Mouse (Mus musculus) stomach, embryonic 16.5 days (tissue): ENCODE measurements around the gene Crxos. TPM values are rescaled to one million over a fixed set of nuclear protein-coding genes. Genes with fewer than 3 reads are reported as not detected.
A peak's percentile ranks its signal among the peaks of the same experiment; 100 is the strongest.

ENCODE experiments used
- ATAC-seq: fragments of 200-750 bp; cut with Nextera tagmentation; 2 replicates; pipeline ENCODE4 v1.8.0; 2017; ENCODE audit warnings: moderate number of reproducible peaks, moderate TSS enrichment; ENCODE audit not compliant: insufficient read depth, low FRiP score
- H3K27ac ChIP-seq: fragments of 300-500 bp; sonication (generic); 2 replicates; pipeline ENCODE4 v1.5.1; 2014; ENCODE audit warnings: low read length
- H3K27me3 ChIP-seq: fragments of 300-500 bp; sonication (generic); 2 replicates; pipeline ENCODE4 v1.6.1; 2014; ENCODE audit warnings: low read length, control low read depth, mixed read lengths; ENCODE audit not compliant: control insufficient read depth, insufficient read depth
- H3K36me3 ChIP-seq: fragments of 300-500 bp; sonication (generic); 2 replicates; pipeline ENCODE4 v1.6.1; 2014; ENCODE audit warnings: low read length; ENCODE audit not compliant: control insufficient read depth, insufficient read depth
- H3K4me1 ChIP-seq: fragments of 300-500 bp; sonication (generic); 2 replicates; pipeline ENCODE4 v1.6.1; 2014; ENCODE audit warnings: low read length, control low read depth, mixed read lengths; ENCODE audit not compliant: control insufficient read depth, insufficient read depth
- H3K4me2 ChIP-seq: fragments of 300-500 bp; sonication (generic); 2 replicates; pipeline ENCODE4 v1.6.1; 2014; ENCODE audit warnings: low read depth, low read length, mixed read lengths
- H3K4me3 ChIP-seq: fragments of 300-500 bp; sonication (generic); replicated peaks from 2 replicates; pipeline ENCODE4 v1.5.1; 2014; ENCODE audit warnings: mild to moderate bottlenecking, low read length
- H3K9ac ChIP-seq: fragments of 300-500 bp; sonication (generic); 2 replicates; pipeline ENCODE4 v1.6.1; 2014; ENCODE audit warnings: low read length
- H3K9me3 ChIP-seq: fragments of 300-500 bp; sonication (generic); replicated peaks from 2 replicates; pipeline ENCODE4 v1.6.1; 2016; ENCODE audit warnings: low read length, control low read depth; ENCODE audit not compliant: control insufficient read depth
- whole genome bisulfite sequencing: fragments of 180-500 bp; shearing (Covaris S2); extraction: QIAGEN DNeasy Blood & Tissue Kit; methylation state at CpG from one replicate; pipeline ENCODE4 v1.1.7; 2014; 5-methylcytosine and 5-hydroxymethylcytosine counted together
- polyA plus RNA-seq: library from polyadenylated mRNA; unstranded; fragments of >200 nt; fragmentation: Nextera tagmentation; extraction: Ambion mirVana; gene quantifications from 2 replicates; pipeline ENCODE4 v1.2.1, GENCODE M21; 2015

Gene Crxos
- polyA plus RNA-seq, 1 experiment from 2014 or later, result not detected

- no peak overlapping the region for H3K9ac ChIP-seq
- no peak overlapping the region for H3K27ac ChIP-seq
- H3K4me1 ChIP-seq, result peaks cover 10% of the 10 kb centered on the region
- H3K4me2 ChIP-seq, result no peak overlapping the region
- H3K4me3 ChIP-seq, result no peak overlapping the region
- H3K9me3 ChIP-seq, result no peaks in the 10 kb centered on the region
- peaks cover 14% of the 10 kb centered on the region; the same call in 1 of the 2 replicates for H3K36me3 ChIP-seq
- ATAC-seq, result no peak
- 77% methylated on average over 3 of the region's 3 CpGs for WGBS
- no peaks in the 10 kb centered on the region for H3K27me3 ChIP-seq
Measured at GRCm38 (mm10) chr7:15916134-15916723, 33.8 kb downstream of the Crxos start.

- Histone ChIP-seq H3K4me1 (peaks cover 12% of the 10 kb centered on the region), H3K9ac (no peak overlapping the region), H3K36me3 (peaks cover 14% of the 10 kb centered on the region; the same call in 1 of the 2 replicates), H3K4me3 (no peak overlapping the region), H3K9me3 (no peaks in the 10 kb centered on the region), H3K27ac (no peak overlapping the region), H3K27me3 (no peaks in the 10 kb centered on the region), H3K4me2 (no peak overlapping the region)
- ATAC-seq, result no peak
- 74% methylated on average over 4 of the region's 4 CpGs for WGBS
Measured at GRCm38 (mm10) chr7:15916996-15917395, 34.6 kb downstream of the Crxos start.

GRCm38 (mm10) chr7:15918371-15918770 is 36.0 kb downstream of the Crxos start:
- H3K27ac ChIP-seq, result no peak overlapping the region
- no peak overlapping the region for H3K4me2 ChIP-seq
- no peak overlapping the region for H3K9ac ChIP-seq
- no peak overlapping the region for H3K4me3 ChIP-seq
- H3K9me3 ChIP-seq, result no peaks in the 10 kb centered on the region
- no peak for ATAC-seq
- peaks cover 14% of the 10 kb centered on the region; the same call in 1 of the 2 replicates for H3K36me3 ChIP-seq
- no peaks in the 10 kb centered on the region for H3K27me3 ChIP-seq
- peaks cover 12% of the 10 kb centered on the region for H3K4me1 ChIP-seq

GRCm38 (mm10) chr7:15919947-15920346 is 37.5 kb downstream of the Crxos start:
- ATAC-seq, result no peak
- peaks cover 14% of the 10 kb centered on the region; the same call in 1 of the 2 replicates for H3K36me3 ChIP-seq
- H3K9me3 ChIP-seq, result no peaks in the 10 kb centered on the region
- no peak overlapping the region for H3K9ac ChIP-seq
- 94% methylated on average over 9 of the region's 9 CpGs for WGBS
- H3K27ac ChIP-seq, result no peak overlapping the region
- no peaks in the 10 kb centered on the region for H3K27me3 ChIP-seq
- no peak overlapping the region for H3K4me3 ChIP-seq
- H3K4me2 ChIP-seq, result no peak overlapping the region
- peaks cover 12% of the 10 kb centered on the region for H3K4me1 ChIP-seq

GRCm38 (mm10) chr7:15920645-15921190 is 38.3 kb downstream of the Crxos start:
- Histone ChIP-seq H3K27me3 (no peaks in the 10 kb centered on the region), H3K9me3 (no peaks in the 10 kb centered on the region), H3K4me3 (peak overlapping the region; percentile 89), H3K9ac (peak overlapping the region; percentile 87), H3K36me3 (peaks cover 14% of the 10 kb centered on the region; the same call in 1 of the 2 replicates), H3K4me1 (peaks cover 12% of the 10 kb centered on the region), H3K27ac (no peak overlapping the region), H3K4me2 (peak overlapping the region; percentile 82)
- no peak for ATAC-seq
- 88% methylated on average over 6 of the region's 6 CpGs for WGBS

- Histone ChIP-seq H3K27me3 (no peaks in the 10 kb centered on the region), H3K36me3 (peaks cover 14% of the 10 kb centered on the region; the same call in 1 of the 2 replicates), H3K4me2 (peak overlapping the region; percentile 82), H3K9ac (peak overlapping the region; percentile 87), H3K4me3 (peak overlapping the region; percentile 89), H3K4me1 (peaks cover 12% of the 10 kb centered on the region), H3K27ac (peak overlapping the region; percentile 72), H3K9me3 (no peaks in the 10 kb centered on the region)
- WGBS, result 0% methylated on average over 10 of the region's 10 CpGs
- ATAC-seq, result peak; percentile 25
Measured at GRCm38 (mm10) chr7:15921796-15922195, 39.4 kb downstream of the Crxos start.

GRCm38 (mm10) chr7:15922220-15922773 is 39.9 kb downstream of the Crxos start, which contains the start of gene Selenow:
Selenow (minus strand) TSS chr7:15922402.
- ATAC-seq, result peak; percentile 95
- peak within 1 kb of the TSS; percentile 82 for H3K4me2 ChIP-seq
- H3K4me3 ChIP-seq, result peak within 1 kb of the TSS; percentile 89
- no peaks in the 10 kb centered on the region for H3K27me3 ChIP-seq
- WGBS, result 0% methylated on average over 33 of the region's 33 CpGs
- H3K36me3 ChIP-seq, result peaks cover 9% of the 10 kb centered on the region; the same call in 1 of the 2 replicates
- peak within 1 kb of the TSS; percentile 87 for H3K9ac ChIP-seq
- no peaks in the 10 kb centered on the region for H3K9me3 ChIP-seq
- peak within 1 kb of the TSS; percentile 72 for H3K27ac ChIP-seq
- peaks cover 12% of the 10 kb centered on the region for H3K4me1 ChIP-seq

GRCm38 (mm10) chr7:15929910-15930309 is 47.5 kb downstream of the Crxos start:
- H3K4me2 ChIP-seq, result no peak overlapping the region
- WGBS, result 28% methylated on average over 4 of the region's 4 CpGs
- H3K36me3 ChIP-seq, result no peaks in the 10 kb centered on the region
- no peaks in the 10 kb centered on the region for H3K4me1 ChIP-seq
- no peak overlapping the region for H3K27ac ChIP-seq
- H3K9ac ChIP-seq, result no peak overlapping the region
- no peak overlapping the region for H3K4me3 ChIP-seq
- no peaks in the 10 kb centered on the region for H3K9me3 ChIP-seq
- peak; percentile 45; the same call in 1 of the 2 replicates for ATAC-seq
- H3K27me3 ChIP-seq, result no peaks in the 10 kb centered on the region

GRCm38 (mm10) chr7:15930543-15930942 is 48.1 kb downstream of the Crxos start:
- no peaks in the 10 kb centered on the region for H3K27me3 ChIP-seq
- no peak for ATAC-seq
- no peak overlapping the region for H3K27ac ChIP-seq
- no peak overlapping the region for H3K4me3 ChIP-seq
- H3K9ac ChIP-seq, result no peak overlapping the region
- no peak overlapping the region for H3K4me2 ChIP-seq
- 67% methylated on average over 2 of the region's 2 CpGs for WGBS
- no peaks in the 10 kb centered on the region for H3K9me3 ChIP-seq
- H3K36me3 ChIP-seq, result no peaks in the 10 kb centered on the region
- no peaks in the 10 kb centered on the region for H3K4me1 ChIP-seq
